Mouse (Mus musculus) liver, adult 2 months (tissue): ENCODE measurements around the gene Ryr3.

ENCODE experiments used
- CTCF ChIP-seq: fragments of 200-500 bp; IDR thresholded peaks from 2 replicates; pipeline ENCODE4 v1.5.1; 2011; ENCODE audit warnings: low read depth, low read length, control low read depth
- POLR2A ChIP-seq: fragments of 200-500 bp; IDR thresholded peaks from 2 replicates; pipeline ENCODE4 v1.6.1; 2011; ENCODE audit warnings: low read length, control low read depth; ENCODE audit not compliant: insufficient read depth; ENCODE audit errors: extremely low read depth

DNA sequence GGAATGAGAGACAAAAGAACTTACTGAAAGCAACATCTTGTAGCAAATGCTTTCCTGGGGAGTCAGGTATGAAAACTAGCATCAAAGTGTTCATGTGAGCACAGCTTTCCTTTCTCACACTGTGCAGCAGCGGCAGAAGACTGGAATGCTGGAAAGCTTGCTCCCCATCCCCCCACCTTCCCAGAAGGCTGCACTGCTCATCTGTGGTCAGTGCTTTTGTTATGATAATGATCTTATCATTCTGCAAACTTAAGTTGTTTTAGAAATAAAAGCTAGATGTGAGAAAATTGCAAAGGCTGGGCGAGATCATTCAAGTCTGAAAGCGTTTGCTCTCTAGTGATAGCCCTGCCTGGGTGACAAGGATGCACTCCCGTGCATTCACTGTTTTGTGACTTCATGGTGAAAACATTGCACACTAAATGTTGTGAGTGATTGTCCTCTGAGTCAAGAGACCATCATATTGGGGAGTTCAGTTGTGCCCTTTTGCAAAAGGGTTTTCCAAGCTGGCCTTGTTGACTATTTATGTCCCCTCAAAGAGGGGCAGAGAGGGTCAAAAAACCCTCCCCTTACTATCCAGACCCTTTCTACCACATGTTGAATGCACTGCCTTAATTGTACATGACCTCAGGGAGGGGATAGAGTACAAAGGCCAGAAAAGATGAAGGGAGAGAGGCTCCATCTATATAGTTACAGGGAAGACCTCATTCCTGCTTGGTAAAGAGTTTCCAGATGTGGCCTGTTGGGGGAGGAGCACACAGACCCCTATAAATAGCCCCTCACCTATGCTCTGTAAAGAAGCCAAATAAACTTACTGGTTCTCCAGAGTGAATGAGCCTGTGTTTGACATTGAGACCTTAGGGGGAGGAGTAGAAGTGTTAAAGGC lies 385.2 kb downstream of the Ryr3 start:
- TF ChIP-seq POLR2A (no peak), CTCF (no peak)
